Mouse (Mus musculus): Measurements from ENCODE around the gene Igfbp3.

- TF ChIP-seq CTCF (IDR thresholded peaks at IDR 0.05; ENCODE audit: low read depth) (no peak), EP300 (optimal IDR thresholded peaks at IDR 0.05) (no peak)
These were observed 15.7 kb downstream of the Igfbp3 start for GRCm38 (mm10) chr11:7198006-7198405.

Measured in stomach, postnatal 0 days (tissue).